Mouse (Mus musculus): ENCODE data around the gene Dctpp1.

GRCm38 (mm10) chr7:127273118-127273923 is 12.8 kb upstream of the Dctpp1 start:
- TF ChIP-seq GATA1 (IDR thresholded peaks at IDR 0.05; ENCODE audit: borderline replicate concordance, low read length) (no peak), FLI1 (IDR thresholded peaks at IDR 0.05; ENCODE audit: low read length) (no peak)

Measured in megakaryocyte, embryonic 14.5 days (primary cell).